Comparison of ENCODE assay signal across 22 mouse cellular contexts in genomic region chr7:58715576-58716144, GRCm38 (mm10). TPM values are rescaled to one million over a fixed set of nuclear protein-coding genes. Genes with fewer than 3 reads are reported as not detected.
DNase-seq lines count a peak whose midpoint lies in the region; ATAC-seq and TF ChIP-seq lines count a peak whose summit lies in the region.
"Had no signal": no experiment of that assay in that cellular context is flagged by ENCODE, and none has a peak within 500 bp of the region (broad histone marks: within the 10 kb centered on the region; RNA-seq: fewer than 3 reads in every experiment).

No protein-coding gene starts in this region.

- TF ChIP-seq CTCF in layer of hippocampus, adult 2 months (conservative IDR thresholded peaks at IDR 0.05): no peak

- H3K4me1 ChIP-seq in embryonic facial prominence, embryonic 14.5 days (ENCODE audit: control insufficient read depth, insufficient read depth, low read length): no peaks in the 10 kb centered on the region
- H3K4me1 ChIP-seq in embryonic facial prominence, embryonic 10.5 days: no peaks in the 10 kb centered on the region
- H3K4me1 ChIP-seq: forebrain, embryonic 12.5 days; hindbrain, embryonic 13.5 days had no signal

- no peak for ATAC-seq in embryonic facial prominence, embryonic 14.5 days (ENCODE audit: low read depth)
- ATAC-seq: CD4-positive, CD25-positive, alpha-beta regulatory T cell, adult 4 months; forebrain, postnatal 0 days had no signal

- H3K27ac ChIP-seq in embryonic facial prominence, embryonic 14.5 days (replicated peaks; ENCODE audit: low read depth, low read length): 0 out of 2 replicates have a peak overlapping the region, but pooled peaks have one; percentile 21
- no peak overlapping the region for H3K27ac ChIP-seq in embryonic facial prominence, embryonic 10.5 days (replicated peaks)
- peak overlapping the region; percentile 29; the same call in 1 of the 2 replicates for H3K27ac ChIP-seq in layer of hippocampus, adult 2 months
- H3K27ac ChIP-seq: embryonic facial prominence, embryonic 12.5 days; forebrain, embryonic 12.5 days; heart, embryonic 10.5 days; hindbrain, embryonic 13.5 days had no signal

- WGBS in embryonic facial prominence, embryonic 14.5 days: 25% methylated on average over 1 of the region's 1 CpGs
- WGBS in embryonic facial prominence, embryonic 10.5 days: 85% methylated on average over 1 of the region's 1 CpGs

- no peak overlapping the region for H3K9ac ChIP-seq in embryonic facial prominence, embryonic 14.5 days (ENCODE audit: low read depth, low read length)
- H3K9ac ChIP-seq: embryonic facial prominence, embryonic 12.5 days; forebrain, embryonic 12.5 days; forebrain, postnatal 0 days; hindbrain, embryonic 13.5 days had no signal

- H3K27me3 ChIP-seq in embryonic facial prominence, embryonic 14.5 days (replicated peaks; ENCODE audit: control insufficient read depth, insufficient read depth, low read length): no peaks in the 10 kb centered on the region
- H3K27me3 ChIP-seq in embryonic facial prominence, embryonic 10.5 days (replicated peaks; ENCODE audit: low read depth, poor library complexity, severe bottlenecking): no peaks in the 10 kb centered on the region
- H3K27me3 ChIP-seq: embryonic facial prominence, embryonic 12.5 days; forebrain, embryonic 12.5 days; hindbrain, embryonic 13.5 days had no signal

- peak; percentile 21 for DNase-seq in embryonic facial prominence, embryonic 14.5 days (ENCODE audit: low spot score)
- DNase-seq in embryonic facial prominence, embryonic 10.5 days (ENCODE audit: low spot score): no peak
- DNase-seq in layer of hippocampus, adult 2 months (ENCODE audit: low spot score in 2 of 2): no peak
- no peak for DNase-seq in layer of hippocampus, postnatal 25 days (ENCODE audit: extremely low spot score in 1 of 2, low spot score in 1 of 2)
- peak; percentile 45 to 66 for DNase-seq in right cerebral cortex, postnatal 10 days (ENCODE audit: low spot score in 2 of 2)
- DNase-seq in right cerebral cortex, postnatal 36 days (ENCODE audit: low spot score in 2 of 2): no peak
- no peak for DNase-seq in layer of hippocampus, adult 11-12 months (ENCODE audit: low spot score)
- DNase-seq: adrenal gland, adult 8-10 months; adrenal gland, postnatal 36 days; B cell, adult 2 months; cerebellum, adult 2 months; cerebellum, postnatal 10 days; embryo, embryonic 11 days; forebrain, postnatal 0 days; gastrocnemius, postnatal 14 days; heart, postnatal 14 days had no signal

- no peaks in the 10 kb centered on the region for H3K36me3 ChIP-seq in embryonic facial prominence, embryonic 14.5 days (ENCODE audit: control insufficient read depth, insufficient read depth, low read length)
- H3K36me3 ChIP-seq in embryonic facial prominence, embryonic 10.5 days (replicated peaks): no peaks in the 10 kb centered on the region
- H3K36me3 ChIP-seq: embryonic facial prominence, embryonic 12.5 days; forebrain, embryonic 12.5 days; G1E; heart, embryonic 10.5 days; hindbrain, embryonic 13.5 days had no signal

- no peak overlapping the region for H3K4me3 ChIP-seq in embryonic facial prominence, embryonic 14.5 days (ENCODE audit: low read depth, low read length)
- H3K4me3 ChIP-seq in embryonic facial prominence, embryonic 10.5 days: no peak overlapping the region
- H3K4me3 ChIP-seq in layer of hippocampus, adult 2 months: no peak overlapping the region
- H3K4me3 ChIP-seq: embryonic facial prominence, embryonic 12.5 days; forebrain, embryonic 12.5 days; heart, embryonic 10.5 days; hindbrain, embryonic 13.5 days had no signal

- no peaks in the 10 kb centered on the region for H3K9me3 ChIP-seq in embryonic facial prominence, embryonic 14.5 days (ENCODE audit: control insufficient read depth, low read length)
- H3K9me3 ChIP-seq in embryonic facial prominence, embryonic 10.5 days: no peaks in the 10 kb centered on the region
- H3K9me3 ChIP-seq: embryonic facial prominence, embryonic 12.5 days; forebrain, embryonic 12.5 days; heart, embryonic 10.5 days; hindbrain, embryonic 13.5 days had no signal

- no peak overlapping the region for H3K4me2 ChIP-seq in embryonic facial prominence, embryonic 14.5 days (ENCODE audit: low read depth, low read length)
- H3K4me2 ChIP-seq: embryonic facial prominence, embryonic 12.5 days; forebrain, embryonic 12.5 days; hindbrain, embryonic 13.5 days had no signal

RNA-seq across cellular contexts. Expression of gene Atp10a, which starts 59.7 kb away (rescaled TPM):
- polyA plus RNA-seq in embryonic facial prominence, embryonic 14.5 days (2014; fragmentation: Nextera tagmentation; extraction: Ambion mirVana): 3.2 and 5.0 TPM in 2 replicates
- polyA plus RNA-seq in embryonic facial prominence, embryonic 10.5 days (2016; fragmentation: Nextera tagmentation; extraction: Ambion mirVana): 2.2 and 2.8 TPM in 2 replicates
- total RNA-seq in layer of hippocampus, adult 2 months (2021): 1 to 10 TPM; 7.5 to 8.4 TPM
- total RNA-seq in layer of hippocampus, postnatal 25 days (2021): 1 to 10 TPM; 5.0 to 7.5 TPM
- total RNA-seq: G1E had no signal
- polyA plus RNA-seq: G1E had no signal

Comparison
In these comparisons a context has a peak if more than half of its experiments do, and no peak if none do; other contexts are left out.
1. DNase-seq: peak in embryonic facial prominence, embryonic 14.5 days (single experiment) and right cerebral cortex, postnatal 10 days (2 of 2); none in embryonic facial prominence, embryonic 10.5 days (single experiment), layer of hippocampus, adult 2 months (0 of 2), layer of hippocampus, postnatal 25 days (0 of 2), right cerebral cortex, postnatal 36 days (0 of 2) and layer of hippocampus, adult 11-12 months (single experiment).